Mouse (Mus musculus): ENCODE results near the gene Tpi1. TPM values are rescaled to one million over a fixed set of nuclear protein-coding genes. Genes with fewer than 3 reads are reported as not detected.

Gene Tpi1
- polyA plus RNA-seq, 1 experiment from 2014 or later, result 187 TPM

GRCm38 (mm10) chr6:124817125-124817524, 3.0 kb upstream of the Tpi1 start:
- Histone ChIP-seq H3K4me1 (ENCODE audit: insufficient read depth, low read depth, low read length) (peaks cover 5% of the 10 kb centered on the region; the same call in 1 of the 2 replicates), H3K27ac (ENCODE audit: low read length) (no peak overlapping the region), H3K4me3 (ENCODE audit: low read depth, low read length) (no peak overlapping the region), H3K9ac (replicated peaks; ENCODE audit: low read depth) (no peak overlapping the region), H3K4me2 (replicated peaks; ENCODE audit: low read depth, low read length) (no peak overlapping the region), H3K36me3 (ENCODE audit: insufficient read depth, low read length) (peaks cover 35% of the 10 kb centered on the region), H3K27me3 (replicated peaks; ENCODE audit: insufficient read depth, low read length) (no peaks in the 10 kb centered on the region), H3K9me3 (ENCODE audit: low read length) (no peaks in the 10 kb centered on the region)
- DNase-seq (ENCODE audit: low spot score), result no peak
- TF ChIP-seq EP300 (IDR thresholded peaks at IDR 0.05), result no peak
- no peak for TF ChIP-seq CTCF (IDR thresholded peaks at IDR 0.05)
- WGBS, result 96% methylated on average over 11 of the region's 11 CpGs
- no peak for ATAC-seq

DNA sequence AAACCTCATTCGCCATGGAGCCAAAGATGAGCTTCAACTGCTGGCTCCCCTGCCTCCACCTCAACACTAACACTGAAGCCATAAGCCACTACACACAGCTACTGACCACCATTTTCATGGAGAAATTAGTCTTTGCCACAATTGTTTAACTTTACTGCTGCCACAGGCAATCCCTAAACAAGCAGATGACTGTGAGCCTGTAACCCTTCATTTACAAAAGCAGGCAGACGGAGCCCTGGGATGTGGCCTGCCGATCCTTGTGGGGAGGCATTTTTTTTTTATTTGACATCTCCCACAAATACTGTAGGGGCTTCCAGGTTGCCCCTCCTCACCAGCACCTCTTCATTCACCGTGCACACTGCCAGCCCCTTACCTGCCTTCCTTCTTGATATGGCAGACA, 2.5 kb upstream of the Tpi1 start:
- H3K4me2 ChIP-seq (replicated peaks; ENCODE audit: low read depth, low read length), result no peak overlapping the region
- H3K4me3 ChIP-seq (ENCODE audit: low read depth, low read length), result no peak overlapping the region
- peaks cover 30% of the 10 kb centered on the region for H3K36me3 ChIP-seq (ENCODE audit: insufficient read depth, low read length)
- peaks cover 5% of the 10 kb centered on the region; the same call in 1 of the 2 replicates for H3K4me1 ChIP-seq (ENCODE audit: insufficient read depth, low read depth, low read length)
- no peak overlapping the region for H3K9ac ChIP-seq (replicated peaks; ENCODE audit: low read depth)
- H3K9me3 ChIP-seq (ENCODE audit: low read length), result no peaks in the 10 kb centered on the region
- TF ChIP-seq CTCF (IDR thresholded peaks at IDR 0.05) (no peak), EP300 (IDR thresholded peaks at IDR 0.05) (no peak)
- ATAC-seq (no peak), DNase-seq (ENCODE audit: low spot score) (no peak)
- no peak overlapping the region for H3K27ac ChIP-seq (ENCODE audit: low read length)
- 88% methylated on average over 4 of the region's 4 CpGs for WGBS
- H3K27me3 ChIP-seq (replicated peaks; ENCODE audit: insufficient read depth, low read length), result no peaks in the 10 kb centered on the region

DNA sequence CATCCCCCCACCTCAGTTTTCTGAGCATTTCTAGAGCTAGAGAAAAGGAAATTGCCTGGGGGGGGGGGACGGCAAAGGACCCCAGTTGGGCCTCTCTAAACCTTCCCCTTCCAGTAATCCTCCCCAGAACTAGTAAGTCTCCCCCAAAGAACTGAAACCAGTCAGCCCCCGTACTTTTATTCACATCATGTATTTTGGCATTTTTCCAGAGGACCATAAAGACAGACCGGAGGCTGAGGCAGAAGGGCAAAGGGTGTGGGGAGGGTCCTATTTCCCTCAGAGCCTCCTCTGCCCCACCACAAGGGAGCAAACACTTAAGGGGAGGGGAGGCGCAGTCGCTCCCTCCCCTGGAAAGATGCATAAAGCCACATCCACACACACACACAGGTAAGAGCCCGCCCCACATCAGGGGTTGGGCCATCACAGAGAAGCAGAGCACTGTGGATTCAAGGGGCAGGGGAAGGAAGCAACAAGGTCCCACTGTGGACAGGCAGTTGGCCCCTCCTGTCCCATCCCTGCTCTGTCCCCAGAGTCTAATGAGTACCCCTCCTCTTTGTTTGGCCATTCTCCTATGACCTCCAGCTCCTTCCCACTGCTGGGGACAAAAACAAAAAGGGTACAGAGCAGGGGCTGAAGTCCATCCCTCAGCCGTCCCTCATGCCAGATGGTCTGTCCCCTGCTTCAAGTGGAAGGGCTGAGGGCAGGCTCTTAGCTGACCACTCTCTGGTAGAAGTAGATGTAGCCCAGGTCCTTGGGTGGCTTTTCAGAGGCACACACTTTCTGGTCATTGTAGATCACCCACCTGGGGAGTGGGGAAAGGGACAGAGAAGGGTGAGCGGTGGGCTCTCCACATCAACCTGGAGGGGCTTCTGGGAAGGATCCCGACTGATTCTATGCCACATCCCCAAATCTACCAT, 1.0 kb upstream of the Tpi1 start:
- DNase-seq (ENCODE audit: low spot score) (no peak), ATAC-seq (no peak)
- WGBS, result 65% methylated on average over 8 of the region's 9 CpGs
- Histone ChIP-seq H3K27ac (ENCODE audit: low read length) (no peak overlapping the region), H3K27me3 (replicated peaks; ENCODE audit: insufficient read depth, low read length) (no peaks in the 10 kb centered on the region), H3K36me3 (ENCODE audit: insufficient read depth, low read length) (peaks cover 18% of the 10 kb centered on the region), H3K9ac (replicated peaks; ENCODE audit: low read depth) (no peak overlapping the region), H3K4me2 (replicated peaks; ENCODE audit: low read depth, low read length) (no peak overlapping the region), H3K4me1 (ENCODE audit: insufficient read depth, low read depth, low read length) (peaks cover 5% of the 10 kb centered on the region; the same call in 1 of the 2 replicates), H3K9me3 (ENCODE audit: low read length) (no peaks in the 10 kb centered on the region), H3K4me3 (ENCODE audit: low read depth, low read length) (no peak overlapping the region)
- no peak for TF ChIP-seq EP300 (IDR thresholded peaks at IDR 0.05)
- TF ChIP-seq CTCF (IDR thresholded peaks at IDR 0.05), result no peak

- H3K4me1 ChIP-seq (ENCODE audit: insufficient read depth, low read depth, low read length), result peaks cover 10% of the 10 kb centered on the region; the same call in 1 of the 2 replicates
- ATAC-seq (peak; percentile 21), DNase-seq (ENCODE audit: low spot score) (no peak)
- no peak overlapping the region for H3K27ac ChIP-seq (ENCODE audit: low read length)
- TF ChIP-seq CTCF (IDR thresholded peaks at IDR 0.05) (no peak), EP300 (IDR thresholded peaks at IDR 0.05) (no peak)
- no peaks in the 10 kb centered on the region for H3K9me3 ChIP-seq (ENCODE audit: low read length)
- H3K4me3 ChIP-seq (ENCODE audit: low read depth, low read length), result peak overlapping the region; percentile 52
- no peak overlapping the region for H3K9ac ChIP-seq (replicated peaks; ENCODE audit: low read depth)
- H3K27me3 ChIP-seq (replicated peaks; ENCODE audit: insufficient read depth, low read length), result no peaks in the 10 kb centered on the region
- peaks cover 12% of the 10 kb centered on the region; the same call in 1 of the 2 replicates for H3K36me3 ChIP-seq (ENCODE audit: insufficient read depth, low read length)
- 31% methylated on average over 8 of the region's 8 CpGs for whole genome bisulfite sequencing
- H3K4me2 ChIP-seq (replicated peaks; ENCODE audit: low read depth, low read length), result peak overlapping the region; percentile 84
Measured at GRCm38 (mm10) chr6:124814448-124814847, 352 bp upstream of the Tpi1 start.

- H3K27me3 ChIP-seq (replicated peaks; ENCODE audit: insufficient read depth, low read length), result no peaks in the 10 kb centered on the region
- 0% methylated on average over 18 of the region's 18 CpGs for WGBS
Measured at GRCm38 (mm10) chr6:124813496-124813895, 600 bp downstream of the Tpi1 start.

GRCm38 (mm10) chr6:124812848-124813247, 1.2 kb downstream of the Tpi1 start:
- 21% methylated on average over 9 of the region's 9 CpGs for WGBS
- H3K27me3 ChIP-seq (replicated peaks; ENCODE audit: insufficient read depth, low read length), result no peaks in the 10 kb centered on the region
- no peak for DNase-seq (ENCODE audit: low spot score)
- ATAC-seq, result no peak
- no peaks in the 10 kb centered on the region for H3K9me3 ChIP-seq (ENCODE audit: low read length)
- H3K4me2 ChIP-seq (replicated peaks; ENCODE audit: low read depth, low read length), result peak overlapping the region; percentile 84
- TF ChIP-seq EP300 (IDR thresholded peaks at IDR 0.05), result no peak
- no peak for TF ChIP-seq CTCF (IDR thresholded peaks at IDR 0.05)
- H3K36me3 ChIP-seq (ENCODE audit: insufficient read depth, low read length), result 0 out of 2 replicates have a peak, but pooled peaks cover 5% of the 10 kb centered on the region
- H3K4me3 ChIP-seq (ENCODE audit: low read depth, low read length), result peak overlapping the region; percentile 52
- H3K4me1 ChIP-seq (ENCODE audit: insufficient read depth, low read depth, low read length), result peaks cover 10% of the 10 kb centered on the region; the same call in 1 of the 2 replicates
- peak overlapping the region; percentile 50; the same call in 1 of the 2 replicates for H3K9ac ChIP-seq (replicated peaks; ENCODE audit: low read depth)
- 0 out of 2 replicates have a peak overlapping the region, but pooled peaks have one; percentile 67 for H3K27ac ChIP-seq (ENCODE audit: low read length)

More at GRCm38 (mm10) chr6:124813496-124813895, 600 bp downstream of the Tpi1 start:
- peak; percentile 71 for DNase-seq (ENCODE audit: low spot score)
- H3K36me3 ChIP-seq (ENCODE audit: insufficient read depth, low read length), result 0 out of 2 replicates have a peak, but pooled peaks cover 5% of the 10 kb centered on the region
- peak overlapping the region; percentile 50 for H3K9ac ChIP-seq (replicated peaks; ENCODE audit: low read depth)
- ATAC-seq, result peak; percentile 25
- no peaks in the 10 kb centered on the region for H3K9me3 ChIP-seq (ENCODE audit: low read length)
- H3K4me1 ChIP-seq (ENCODE audit: insufficient read depth, low read depth, low read length), result peaks cover 10% of the 10 kb centered on the region; the same call in 1 of the 2 replicates
- H3K4me3 ChIP-seq (ENCODE audit: low read depth, low read length), result peak overlapping the region; percentile 52
- TF ChIP-seq EP300 (IDR thresholded peaks at IDR 0.05) (no peak), CTCF (IDR thresholded peaks at IDR 0.05) (no peak)
- peak overlapping the region; percentile 67 for H3K27ac ChIP-seq (ENCODE audit: low read length)
- H3K4me2 ChIP-seq (replicated peaks; ENCODE audit: low read depth, low read length), result peak overlapping the region; percentile 84

Measured in lung, postnatal 0 days (tissue).